Mouse (Mus musculus) forebrain, embryonic 13.5 days (tissue): ENCODE results near the gene Col6a5. TPM values are rescaled to one million over a fixed set of nuclear protein-coding genes. Genes with fewer than 3 reads are reported as not detected.
A peak's percentile ranks its signal among the peaks of the same experiment; 100 is the strongest.

Experiments
- ATAC-seq: fragments of 200-750 bp; cut with Nextera tagmentation; 2 replicates; pipeline ENCODE4 v1.8.0; 2017
- H3K27ac ChIP-seq: fragments of 300-500 bp; sonication (generic); 2 replicates; pipeline ENCODE4 v1.5.1; 2015; ENCODE audit warnings: inconsistent platforms, mild to moderate bottlenecking, moderate library complexity
- H3K27me3 ChIP-seq: fragments of 300-500 bp; sonication (generic); 2 replicates; pipeline ENCODE4 v1.6.1; 2015; ENCODE audit warnings: mild to moderate bottlenecking, inconsistent platforms
- H3K36me3 ChIP-seq: fragments of 300-500 bp; sonication (generic); 2 replicates; pipeline ENCODE4 v1.6.1; 2015; ENCODE audit warnings: mild to moderate bottlenecking, inconsistent platforms; ENCODE audit not compliant: poor library complexity, severe bottlenecking
- H3K4me1 ChIP-seq: fragments of 300-500 bp; sonication (generic); 2 replicates; pipeline ENCODE4 v1.6.1; 2015; ENCODE audit warnings: inconsistent platforms
- H3K4me2 ChIP-seq: fragments of 300-500 bp; sonication (generic); 2 replicates; pipeline ENCODE4 v1.6.1; 2015; ENCODE audit warnings: inconsistent platforms, mild to moderate bottlenecking, moderate library complexity
- H3K4me3 ChIP-seq: fragments of 300-500 bp; sonication (generic); 2 replicates; pipeline ENCODE4 v1.5.1; 2015; ENCODE audit warnings: mild to moderate bottlenecking, inconsistent platforms
- H3K9ac ChIP-seq: fragments of 300-500 bp; sonication (generic); 2 replicates; pipeline ENCODE4 v1.6.1; 2015; ENCODE audit warnings: mild to moderate bottlenecking, inconsistent platforms
- H3K9me3 ChIP-seq: fragments of 300-500 bp; sonication (generic); replicated peaks from 2 replicates; pipeline ENCODE4 v1.6.1; 2016; ENCODE audit warnings: inconsistent platforms
- WGBS: fragments of 180-500 bp; shearing (Covaris S2); methylation state at CpG from one replicate; pipeline ENCODE4 v1.1.7; 2015; 5-methylcytosine and 5-hydroxymethylcytosine counted together
- polyA plus RNA-seq: library from polyadenylated mRNA; unstranded; fragments of >200 nt; fragmentation: Nextera tagmentation; extraction: Ambion mirVana; gene quantifications from 2 replicates; pipeline ENCODE4 v1.2.1, GENCODE M21; 2015

Col6a5 gene
- 0.06 and 0.08 TPM in 2 replicates for polyA plus RNA-seq

DNA sequence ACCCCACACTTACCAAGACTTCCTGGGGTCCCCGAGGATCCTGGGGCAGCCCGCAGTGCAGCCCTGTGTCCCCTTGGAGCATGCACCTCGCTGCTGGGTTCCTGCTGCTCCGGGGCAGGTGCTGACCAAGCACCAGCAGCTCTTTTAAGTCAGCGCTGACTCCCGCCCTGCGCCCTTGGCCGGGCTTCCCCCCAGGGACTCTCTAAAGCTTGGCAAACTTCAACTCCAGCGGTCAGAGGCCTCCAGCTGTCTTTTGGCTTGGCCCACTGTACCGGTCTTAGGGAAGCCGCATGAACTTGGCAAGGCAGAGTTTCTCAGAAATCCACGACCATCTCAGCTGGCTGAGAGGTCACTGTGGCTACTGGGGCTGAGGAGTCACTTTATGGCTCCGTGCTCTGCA, at the start of gene Col6a5:
Gene Col6a5, minus strand, starts transcription at position 111 of the 400 bp plus-strand sequence.
- Histone ChIP-seq H3K36me3 (no peaks in the 10 kb centered on the region), H3K27ac (no peak within 1 kb of the TSS), H3K9ac (no peak within 1 kb of the TSS), H3K27me3 (no peaks in the 10 kb centered on the region), H3K4me1 (no peaks in the 10 kb centered on the region), H3K9me3 (no peaks in the 10 kb centered on the region), H3K4me3 (no peak within 1 kb of the TSS), H3K4me2 (no peak within 1 kb of the TSS)
- no peak for ATAC-seq
- WGBS: 30% methylated on average over 13 of the region's 13 CpGs

DNA sequence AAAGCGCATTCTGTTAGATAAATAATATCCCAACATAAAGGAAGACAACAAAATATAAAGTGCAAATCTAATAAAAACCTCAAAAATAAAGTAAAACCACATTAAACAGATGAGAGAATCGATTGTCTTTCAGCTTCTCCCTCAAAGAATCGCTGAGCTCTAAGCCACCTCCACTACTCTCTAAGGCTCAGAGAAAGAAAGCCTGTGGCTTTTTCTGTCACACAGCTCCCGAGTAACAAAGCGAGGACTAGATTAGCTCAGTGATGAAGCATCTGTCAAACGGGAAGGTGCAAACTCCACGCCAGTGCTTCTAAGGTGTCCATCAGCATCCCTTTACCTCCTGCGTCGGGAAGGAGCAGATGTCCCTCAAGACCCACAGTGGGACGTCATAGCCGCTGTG, 37.5 kb upstream of the Col6a5 start:
- H3K9ac ChIP-seq: no peak overlapping the region
- H3K27me3 ChIP-seq: no peaks in the 10 kb centered on the region
- no peaks in the 10 kb centered on the region; the same call in 1 of the 2 replicates for H3K9me3 ChIP-seq
- no peaks in the 10 kb centered on the region for H3K36me3 ChIP-seq
- H3K4me1 ChIP-seq: 0 out of 2 replicates have a peak, but pooled peaks cover 4% of the 10 kb centered on the region
- no peak overlapping the region for H3K27ac ChIP-seq
- no peak overlapping the region for H3K4me2 ChIP-seq
- ATAC-seq: no peak
- 62% methylated on average over 11 of the region's 11 CpGs for WGBS
- no peak overlapping the region for H3K4me3 ChIP-seq

DNA sequence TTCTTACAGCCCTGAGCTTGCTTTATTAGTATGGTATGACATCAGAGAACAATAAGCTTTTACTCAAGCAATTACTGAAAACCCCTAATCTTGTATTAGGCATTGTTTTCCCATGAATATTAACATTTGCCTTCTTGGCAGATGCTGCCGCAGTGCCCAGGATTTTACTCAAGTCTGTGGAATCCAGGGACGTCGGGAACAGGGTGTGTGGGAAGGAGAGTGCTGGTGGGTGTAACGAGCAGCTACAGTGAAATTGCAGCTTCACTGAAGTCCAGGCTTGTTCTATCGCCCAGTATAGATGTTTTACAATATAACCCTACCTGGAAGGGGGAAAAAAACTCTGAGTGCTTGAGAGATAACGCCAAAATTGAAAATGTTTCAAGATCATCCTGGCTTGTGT, 32.0 kb upstream of the Col6a5 start:
- Histone ChIP-seq H3K9me3 (no peaks in the 10 kb centered on the region; the same call in 1 of the 2 replicates), H3K27ac (no peak overlapping the region), H3K4me3 (no peak overlapping the region), H3K36me3 (no peaks in the 10 kb centered on the region), H3K4me1 (no peaks in the 10 kb centered on the region), H3K4me2 (no peak overlapping the region), H3K27me3 (no peaks in the 10 kb centered on the region), H3K9ac (no peak overlapping the region)
- no peak for ATAC-seq
- WGBS: 68% methylated on average over 6 of the region's 6 CpGs

DNA sequence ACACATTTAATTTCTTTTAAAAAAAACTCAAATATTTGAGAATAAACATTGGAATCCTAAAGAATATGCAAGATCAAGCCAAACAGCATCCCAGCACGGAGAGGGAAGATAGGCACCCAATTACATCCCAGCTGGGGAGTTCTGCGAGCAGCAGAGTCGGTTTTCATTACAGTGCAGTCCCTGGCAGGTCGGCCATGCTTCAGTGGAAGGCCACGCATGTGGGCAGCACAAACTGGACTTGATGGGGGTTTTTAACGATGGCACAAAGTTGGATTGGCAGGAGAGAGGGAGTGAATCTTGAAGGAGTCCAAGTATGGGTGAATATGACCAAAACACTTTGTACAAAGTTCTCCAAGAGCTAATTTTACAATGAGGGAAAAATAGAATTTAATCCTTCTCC, 29.7 kb upstream of the Col6a5 start:
- Histone ChIP-seq H3K9ac (no peak overlapping the region), H3K27ac (no peak overlapping the region), H3K4me2 (no peak overlapping the region), H3K27me3 (no peaks in the 10 kb centered on the region), H3K4me3 (no peak overlapping the region), H3K36me3 (no peaks in the 10 kb centered on the region), H3K9me3 (no peaks in the 10 kb centered on the region; the same call in 1 of the 2 replicates), H3K4me1 (peaks cover 6% of the 10 kb centered on the region)
- ATAC-seq: no peak
- WGBS: 80% methylated on average over 6 of the region's 6 CpGs

DNA sequence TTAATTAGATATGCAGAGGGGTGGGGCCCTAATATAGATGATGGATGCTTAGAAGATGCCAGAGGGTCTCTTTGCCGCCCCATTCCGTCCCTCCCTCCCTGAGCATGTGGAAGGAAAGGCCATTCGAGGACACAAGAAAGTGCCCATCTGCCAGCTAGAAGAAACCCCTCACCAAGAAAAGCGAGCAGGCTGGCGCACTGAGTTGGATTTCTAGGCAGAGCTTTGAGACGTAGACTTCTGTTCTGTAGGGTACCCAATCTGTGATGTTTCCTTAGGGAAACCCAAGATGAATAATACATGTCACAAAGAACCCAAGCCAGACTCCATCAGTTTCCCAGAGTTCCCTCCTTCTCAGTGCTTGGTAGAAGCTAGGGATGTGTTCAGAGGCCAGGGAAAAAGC, 29.0 kb upstream of the Col6a5 start:
- Histone ChIP-seq H3K9me3 (no peaks in the 10 kb centered on the region), H3K9ac (no peak overlapping the region), H3K4me1 (peaks cover 10% of the 10 kb centered on the region), H3K36me3 (no peaks in the 10 kb centered on the region), H3K4me2 (no peak overlapping the region), H3K27ac (no peak overlapping the region), H3K4me3 (no peak overlapping the region), H3K27me3 (no peaks in the 10 kb centered on the region)
- ATAC-seq: no peak
- WGBS: 88% methylated on average over 6 of the region's 6 CpGs

DNA sequence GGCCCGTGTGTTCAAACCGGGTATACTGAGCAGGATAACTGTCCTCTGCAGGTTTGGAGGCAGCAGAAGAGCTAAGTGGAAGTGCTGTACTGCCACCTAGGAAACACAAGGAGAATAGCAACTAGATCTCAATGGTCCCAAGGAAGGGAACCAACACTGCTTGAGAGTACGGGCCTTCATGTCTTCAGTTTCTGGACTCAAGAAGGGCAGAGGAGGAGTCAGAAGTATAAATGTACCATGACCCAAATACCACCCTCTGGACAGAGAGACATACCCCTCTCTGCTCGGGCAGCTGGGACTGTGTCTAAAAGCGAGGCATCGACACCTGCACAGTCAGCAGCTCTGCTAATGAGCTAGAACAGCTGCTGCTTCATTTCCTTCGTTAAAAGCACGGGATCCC, 27.7 kb upstream of the Col6a5 start:
- ATAC-seq: peak; percentile 63
- H3K4me2 ChIP-seq: no peak overlapping the region
- H3K4me3 ChIP-seq: no peak overlapping the region
- H3K9ac ChIP-seq: no peak overlapping the region
- no peaks in the 10 kb centered on the region for H3K27me3 ChIP-seq
- no peaks in the 10 kb centered on the region for H3K36me3 ChIP-seq
- H3K27ac ChIP-seq: no peak overlapping the region
- no peaks in the 10 kb centered on the region for H3K9me3 ChIP-seq
- H3K4me1 ChIP-seq: peaks cover 10% of the 10 kb centered on the region
- 55% methylated on average over 8 of the region's 8 CpGs for WGBS

DNA sequence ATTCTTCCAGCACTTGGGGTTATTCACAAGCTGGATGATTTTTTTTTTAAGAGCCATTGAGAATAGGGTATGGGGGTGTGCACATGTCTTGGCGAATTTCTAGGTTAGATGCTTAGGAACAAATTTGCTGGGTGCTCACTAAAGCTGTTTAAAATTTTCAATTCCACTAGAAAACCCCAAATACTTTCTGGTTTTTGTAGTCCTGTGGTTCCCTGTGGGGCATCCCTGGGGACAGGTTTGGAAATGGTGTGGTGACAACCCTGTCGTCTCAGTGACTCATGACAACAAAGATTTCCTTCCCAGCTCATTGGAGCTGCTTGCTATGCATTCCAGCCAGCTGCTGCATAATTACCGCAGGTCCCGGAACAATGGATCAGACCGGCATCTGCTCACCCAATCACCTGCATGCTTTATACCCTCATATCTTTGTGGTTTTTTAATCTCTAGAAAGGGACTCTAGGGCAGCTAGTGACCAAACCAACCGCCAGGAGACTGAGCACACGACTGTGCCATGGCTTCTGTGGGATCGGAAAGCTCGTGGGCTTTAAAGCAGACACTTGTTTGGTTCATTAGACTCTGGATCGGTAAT, 24.6 kb upstream of the Col6a5 start:
- 7% methylated on average over 10 of the region's 10 CpGs for WGBS

DNA sequence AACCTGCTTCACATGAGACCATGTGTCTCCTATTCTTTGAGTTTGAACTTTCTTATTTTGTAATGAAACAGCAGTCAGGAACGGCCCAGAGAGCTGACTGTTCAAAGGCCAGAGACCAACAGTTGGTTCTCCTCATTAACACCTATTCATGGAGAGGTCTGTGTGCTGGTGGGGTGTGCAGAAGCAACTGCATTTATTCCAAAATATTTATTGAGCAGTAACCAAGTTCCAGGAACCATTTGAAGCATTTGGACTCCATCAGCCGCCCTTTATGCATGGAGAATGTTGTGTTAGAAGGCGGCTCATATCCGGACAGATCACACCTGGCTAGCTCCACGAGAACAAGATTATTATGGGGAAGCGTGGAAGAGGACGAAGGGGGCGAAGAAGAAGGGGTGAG, 18.0 kb upstream of the Col6a5 start:
- Histone ChIP-seq H3K4me1 (no peaks in the 10 kb centered on the region), H3K9ac (no peak overlapping the region), H3K4me2 (no peak overlapping the region), H3K27me3 (no peaks in the 10 kb centered on the region), H3K4me3 (no peak overlapping the region), H3K27ac (no peak overlapping the region), H3K36me3 (no peaks in the 10 kb centered on the region), H3K9me3 (no peaks in the 10 kb centered on the region; the same call in 1 of the 2 replicates)
- 92% methylated on average over 8 of the region's 8 CpGs for WGBS
- ATAC-seq: no peak

More for the DNA sequence above, 24.6 kb upstream of the Col6a5 start:
- peak; percentile 66 for ATAC-seq
- H3K27ac ChIP-seq: no peak overlapping the region; the same call in 1 of the 2 replicates
- H3K36me3 ChIP-seq: no peaks in the 10 kb centered on the region
- no peak overlapping the region for H3K9ac ChIP-seq
- H3K4me3 ChIP-seq: 0 out of 2 replicates have a peak overlapping the region, but pooled peaks have one; percentile 5
- H3K4me2 ChIP-seq: peak overlapping the region; percentile 44
- H3K9me3 ChIP-seq: no peaks in the 10 kb centered on the region
- H3K27me3 ChIP-seq: no peaks in the 10 kb centered on the region
- peaks cover 10% of the 10 kb centered on the region for H3K4me1 ChIP-seq

DNA sequence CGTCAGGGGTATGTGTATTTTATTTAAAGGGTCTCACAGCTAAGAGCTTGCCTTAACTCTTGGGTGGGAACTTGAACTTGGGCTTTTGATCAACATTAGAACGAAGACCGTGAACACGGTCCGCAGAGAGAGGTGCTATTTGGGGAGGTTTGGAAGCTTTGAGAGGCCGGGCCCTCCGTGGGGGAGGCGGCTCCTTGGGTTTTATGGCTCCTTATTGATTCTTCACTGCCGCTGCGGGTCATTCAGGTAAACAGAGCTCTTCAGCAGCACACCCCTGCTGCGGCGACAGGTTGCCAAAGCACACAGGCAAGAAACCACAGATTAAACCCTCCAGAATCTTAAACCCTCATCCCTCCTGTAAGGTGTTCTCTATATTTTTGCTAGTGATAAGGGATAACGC, 16.4 kb upstream of the Col6a5 start:
- Histone ChIP-seq H3K9me3 (no peaks in the 10 kb centered on the region; the same call in 1 of the 2 replicates), H3K27me3 (no peaks in the 10 kb centered on the region), H3K36me3 (no peaks in the 10 kb centered on the region), H3K27ac (no peak overlapping the region), H3K4me2 (no peak overlapping the region), H3K4me1 (no peaks in the 10 kb centered on the region), H3K4me3 (no peak overlapping the region), H3K9ac (no peak overlapping the region)
- 33% methylated on average over 13 of the region's 13 CpGs for whole genome bisulfite sequencing
- no peak for ATAC-seq

DNA sequence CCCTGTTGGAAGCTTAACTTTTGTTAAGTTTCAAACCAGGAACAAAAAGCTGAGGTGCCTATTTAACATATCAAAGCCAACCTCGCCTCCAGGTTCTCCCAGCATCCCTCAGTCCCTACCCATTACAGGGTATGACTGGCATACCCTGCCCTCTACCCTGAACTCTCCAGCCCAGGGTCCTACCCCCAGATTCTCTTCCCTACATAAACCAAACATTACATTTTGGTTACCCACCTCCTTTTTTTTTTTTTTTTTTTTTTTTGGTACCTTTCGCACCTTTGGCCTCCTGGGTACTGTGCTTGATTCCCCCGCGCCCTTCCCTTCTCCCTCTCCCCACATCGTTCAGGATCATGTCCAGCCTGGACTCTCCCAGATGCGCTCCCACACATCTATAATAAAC, 15.9 kb upstream of the Col6a5 start:
- Histone ChIP-seq H3K27me3 (no peaks in the 10 kb centered on the region), H3K4me1 (no peaks in the 10 kb centered on the region), H3K9ac (no peak overlapping the region), H3K36me3 (no peaks in the 10 kb centered on the region), H3K4me3 (no peak overlapping the region), H3K4me2 (no peak overlapping the region), H3K27ac (no peak overlapping the region), H3K9me3 (no peaks in the 10 kb centered on the region; the same call in 1 of the 2 replicates)
- WGBS: 48% methylated on average over 6 of the region's 6 CpGs
- ATAC-seq: no peak

DNA sequence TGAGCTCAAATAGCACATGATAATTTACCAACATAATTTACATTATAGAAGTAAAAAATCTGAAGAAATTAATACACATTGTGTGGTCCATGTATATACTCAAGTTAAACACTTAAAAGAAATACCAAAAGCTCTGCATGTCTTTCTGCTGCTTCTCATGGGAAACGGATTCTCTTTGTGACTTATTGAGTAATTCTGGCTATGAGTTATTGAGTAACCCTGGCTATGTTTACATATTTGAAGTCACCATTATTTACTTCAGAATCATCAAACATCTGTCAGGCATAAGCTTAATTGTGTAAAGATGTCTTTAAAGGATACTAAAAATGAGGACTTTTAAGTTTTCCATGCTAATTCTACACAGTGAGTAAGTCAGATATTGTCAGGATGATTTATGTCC, 13.3 kb upstream of the Col6a5 start:
- no peaks in the 10 kb centered on the region for H3K36me3 ChIP-seq
- H3K27ac ChIP-seq: no peak overlapping the region
- no peaks in the 10 kb centered on the region for H3K27me3 ChIP-seq
- 83% methylated on average over 1 of the region's 1 CpGs for WGBS
- no peak overlapping the region for H3K9ac ChIP-seq
- H3K9me3 ChIP-seq: no peaks in the 10 kb centered on the region; the same call in 1 of the 2 replicates
- no peak for ATAC-seq
- H3K4me1 ChIP-seq: no peaks in the 10 kb centered on the region
- H3K4me3 ChIP-seq: no peak overlapping the region
- H3K4me2 ChIP-seq: no peak overlapping the region

DNA sequence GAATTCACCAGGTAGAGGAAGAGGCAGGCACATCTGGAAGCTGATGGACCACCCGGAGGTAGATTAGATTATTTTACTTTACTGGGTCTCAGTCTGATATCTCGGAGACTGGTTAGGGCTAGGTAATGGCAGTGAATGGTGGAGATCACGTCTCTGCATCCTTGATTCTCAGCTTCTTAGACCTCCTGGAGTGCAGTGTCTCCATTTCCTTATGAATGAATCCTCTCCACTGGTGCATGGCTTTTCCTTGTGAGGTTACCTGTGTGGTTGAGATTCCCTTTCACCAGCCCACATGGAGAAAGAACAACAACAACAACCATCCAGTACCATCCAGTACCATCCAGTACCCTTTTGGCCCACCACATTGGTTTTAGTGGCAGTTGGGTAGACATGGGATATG, 11.6 kb upstream of the Col6a5 start:
- Histone ChIP-seq H3K9ac (no peak overlapping the region), H3K4me3 (no peak overlapping the region), H3K36me3 (no peaks in the 10 kb centered on the region), H3K9me3 (no peaks in the 10 kb centered on the region; the same call in 1 of the 2 replicates), H3K27ac (no peak overlapping the region), H3K4me2 (no peak overlapping the region), H3K4me1 (no peaks in the 10 kb centered on the region), H3K27me3 (no peaks in the 10 kb centered on the region)
- no peak for ATAC-seq
- WGBS: 88% methylated on average over 3 of the region's 3 CpGs

DNA sequence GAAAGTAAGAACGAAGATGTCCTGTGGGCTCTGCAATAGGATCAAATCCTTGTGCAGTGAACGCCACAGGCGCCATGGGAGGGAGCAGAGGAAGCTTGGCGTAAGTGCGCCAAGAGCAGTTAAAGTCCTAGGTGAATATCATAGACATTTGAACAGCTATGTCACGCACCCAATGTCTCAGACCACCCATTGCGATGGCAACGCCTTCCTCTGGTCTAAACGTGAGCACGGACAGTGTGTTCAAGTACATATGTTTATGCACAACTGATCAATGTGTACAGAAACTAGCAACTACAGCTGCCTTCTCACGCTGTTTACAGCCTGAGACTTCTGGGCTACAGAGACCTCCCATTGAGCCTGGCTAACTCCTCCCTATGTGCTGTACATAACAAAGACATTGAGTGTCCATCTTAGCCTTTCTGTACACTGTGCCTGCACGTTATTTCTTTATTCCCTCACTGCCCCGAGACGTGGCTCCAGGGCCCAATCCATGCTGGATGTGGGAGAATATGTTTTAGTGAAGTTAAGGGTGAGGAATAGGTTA, 11.0 kb upstream of the Col6a5 start:
- Histone ChIP-seq H3K9ac (no peak overlapping the region), H3K4me2 (no peak overlapping the region), H3K4me1 (no peaks in the 10 kb centered on the region), H3K27me3 (no peaks in the 10 kb centered on the region), H3K36me3 (no peaks in the 10 kb centered on the region), H3K27ac (no peak overlapping the region), H3K4me3 (no peak overlapping the region), H3K9me3 (no peaks in the 10 kb centered on the region; the same call in 1 of the 2 replicates)
- 90% methylated on average over 14 of the region's 14 CpGs for WGBS
- no peak for ATAC-seq
